Mouse (Mus musculus) intestine, embryonic 16.5 days (tissue): ENCODE data around the gene Gpr157. TPM values are rescaled to one million over a fixed set of nuclear protein-coding genes. Genes with fewer than 3 reads are reported as not detected.

ENCODE experiments used
- ATAC-seq: fragments of 200-750 bp; cut with Nextera tagmentation; 2 replicates; pipeline ENCODE4 v1.8.0; 2017; ENCODE audit warnings: moderate TSS enrichment, moderate library complexity
- H3K27ac ChIP-seq: fragments of 300-500 bp; sonication (generic); 2 replicates; pipeline ENCODE4 v1.5.1; 2014; ENCODE audit warnings: mild to moderate bottlenecking, low read length
- H3K27me3 ChIP-seq: fragments of 300-500 bp; sonication (generic); replicated peaks from 2 replicates; pipeline ENCODE4 v1.6.1; 2014; ENCODE audit warnings: low read length, control low read depth, mixed read lengths; ENCODE audit not compliant: control insufficient read depth, insufficient read depth
- H3K36me3 ChIP-seq: fragments of 300-500 bp; sonication (generic); 2 replicates; pipeline ENCODE4 v1.6.1; 2014; ENCODE audit warnings: low read length, control low read depth; ENCODE audit not compliant: control insufficient read depth, insufficient read depth
- H3K4me1 ChIP-seq: fragments of 300-500 bp; sonication (generic); 2 replicates; pipeline ENCODE4 v1.6.1; 2014; ENCODE audit warnings: low read length, control low read depth, mixed read lengths; ENCODE audit not compliant: control insufficient read depth, insufficient read depth
- H3K4me2 ChIP-seq: fragments of 300-500 bp; sonication (generic); 2 replicates; pipeline ENCODE4 v1.6.1; 2014; ENCODE audit warnings: low read depth, low read length, control low read depth
- H3K4me3 ChIP-seq: fragments of 300-500 bp; sonication (generic); 2 replicates; pipeline ENCODE4 v1.5.1; 2014; ENCODE audit warnings: mild to moderate bottlenecking, low read length
- H3K9ac ChIP-seq: fragments of 300-500 bp; sonication (generic); 2 replicates; pipeline ENCODE4 v1.6.1; 2014; ENCODE audit warnings: low read depth, low read length
- H3K9me3 ChIP-seq: fragments of 300-500 bp; sonication (generic); 2 replicates; pipeline ENCODE4 v1.6.1; 2016; ENCODE audit warnings: low read length, control low read depth; ENCODE audit not compliant: control insufficient read depth
- WGBS: fragments of 180-500 bp; shearing (Covaris S2); extraction: QIAGEN DNeasy Blood & Tissue Kit; methylation state at CpG from one replicate; pipeline ENCODE4 v1.1.7; 2014; 5-methylcytosine and 5-hydroxymethylcytosine counted together
- polyA plus RNA-seq: library from polyadenylated mRNA; unstranded; fragments of >200 nt; fragmentation: Nextera tagmentation; extraction: Ambion mirVana; gene quantifications from 2 replicates; pipeline ENCODE4 v1.2.1, GENCODE M21; 2015

The Gpr157 gene
- polyA plus RNA-seq, 1 experiment from 2014 or later: 1.6 TPM

DNA sequence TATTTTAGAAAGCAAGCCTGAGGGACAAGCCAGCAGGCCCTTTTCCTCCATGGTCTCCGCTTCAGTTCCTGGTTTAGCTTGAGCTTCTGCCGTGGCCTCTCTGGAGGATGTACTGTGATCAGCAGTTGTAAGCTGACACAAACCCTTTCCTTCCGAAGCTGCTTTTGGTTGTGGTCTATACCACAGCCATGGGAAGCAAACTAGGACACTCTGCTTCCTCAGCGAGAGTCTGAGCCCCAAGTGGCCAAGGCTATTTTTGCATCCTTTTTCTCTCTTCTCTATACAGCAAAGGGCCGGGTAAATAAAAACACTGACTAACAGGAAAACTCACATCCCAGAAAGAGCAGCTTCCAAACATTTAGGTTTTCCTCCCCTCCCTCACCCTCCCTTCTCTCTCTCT is 30.1 kb downstream of the Gpr157 start:
- no peak overlapping the region for H3K4me3 ChIP-seq
- WGBS: 46% methylated on average over 5 of the region's 5 CpGs
- no peak overlapping the region for H3K27ac ChIP-seq
- H3K36me3 ChIP-seq: no peaks in the 10 kb centered on the region
- ATAC-seq: no peak
- H3K4me2 ChIP-seq: no peak overlapping the region
- H3K9ac ChIP-seq: no peak overlapping the region
- peaks cover 30% of the 10 kb centered on the region for H3K4me1 ChIP-seq
- H3K27me3 ChIP-seq: no peaks in the 10 kb centered on the region
- H3K9me3 ChIP-seq: no peaks in the 10 kb centered on the region

DNA sequence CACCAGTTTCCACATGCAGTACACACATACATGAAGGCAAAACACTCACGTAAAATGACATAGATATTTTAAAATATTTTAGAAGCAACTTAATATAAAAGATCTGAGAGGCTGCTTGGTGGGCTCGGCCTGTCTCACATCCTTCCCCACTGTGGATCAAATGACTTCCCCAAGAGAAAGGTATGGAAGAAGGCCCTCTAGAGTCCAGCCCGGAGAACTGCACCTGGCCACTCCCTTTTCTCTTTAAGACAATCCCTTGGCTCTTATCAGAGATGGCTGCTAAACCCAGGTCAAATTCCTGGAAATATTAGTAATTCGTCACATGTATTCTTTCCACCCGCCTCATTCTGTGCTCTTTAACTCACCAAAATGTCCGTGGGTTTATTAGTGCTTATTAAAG is 31.0 kb downstream of the Gpr157 start:
- WGBS: 62% methylated on average over 6 of the region's 6 CpGs
- ATAC-seq: no peak
- H3K9me3 ChIP-seq: no peaks in the 10 kb centered on the region

DNA sequence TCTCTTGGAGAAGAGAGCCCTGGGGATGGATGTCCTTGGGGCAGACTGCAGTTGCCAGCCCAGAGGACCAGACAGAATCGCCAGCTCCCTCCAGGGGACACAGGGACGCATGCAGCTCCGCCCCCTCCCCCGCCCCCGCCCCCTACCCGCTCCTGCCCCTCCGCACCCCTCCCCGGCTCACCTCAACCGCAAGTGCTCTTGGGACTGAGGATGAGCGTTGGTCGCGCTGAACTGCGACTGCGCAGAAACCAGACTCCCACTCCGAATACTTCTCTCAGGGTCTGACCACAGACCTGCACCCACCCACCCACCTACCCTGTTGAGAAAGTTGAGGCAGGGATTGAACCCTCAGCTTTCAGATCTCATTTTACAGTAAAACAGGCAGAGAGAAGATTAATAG is 31.9 kb downstream of the Gpr157 start, which contains the start of gene Slc2a5:
Slc2a5 (plus strand) TSS at position 229 of the 400 bp plus-strand sequence.
- Histone ChIP-seq H3K4me3 (no peak within 1 kb of the TSS), H3K27me3 (no peaks in the 10 kb centered on the region), H3K36me3 (no peaks in the 10 kb centered on the region), H3K4me2 (peak within 1 kb of the TSS; percentile 33; the same call in 1 of the 2 replicates), H3K4me1 (peaks cover 30% of the 10 kb centered on the region), H3K9me3 (no peaks in the 10 kb centered on the region), H3K27ac (no peak within 1 kb of the TSS), H3K9ac (no peak within 1 kb of the TSS)
- no peak for ATAC-seq
- 12% methylated on average over 15 of the region's 15 CpGs for WGBS

More for the DNA sequence above, 31.0 kb downstream of the Gpr157 start:
- Histone ChIP-seq H3K27me3 (no peaks in the 10 kb centered on the region), H3K4me3 (no peak overlapping the region), H3K36me3 (no peaks in the 10 kb centered on the region), H3K9ac (no peak overlapping the region), H3K27ac (no peak overlapping the region), H3K4me2 (no peak overlapping the region), H3K4me1 (peaks cover 30% of the 10 kb centered on the region)

DNA sequence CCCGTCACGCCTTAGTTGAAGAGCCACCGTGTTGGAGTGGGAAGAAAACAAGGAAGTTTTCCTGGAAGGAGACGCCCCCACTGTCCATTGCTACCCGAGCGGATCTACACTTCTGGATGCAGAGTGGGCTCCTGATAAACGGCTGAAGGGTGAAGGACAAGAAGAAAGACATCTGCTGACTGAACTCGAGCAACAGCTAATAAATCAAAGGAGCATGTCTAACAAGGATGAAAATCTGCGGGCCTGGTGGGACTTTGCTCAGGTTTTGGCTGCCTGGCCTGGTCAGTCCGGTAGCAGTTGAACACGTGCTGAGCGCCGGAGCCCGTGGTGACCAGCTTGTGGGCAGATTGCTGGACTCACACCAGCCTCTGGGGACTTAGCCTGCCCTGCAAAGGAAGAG is 32.5 kb downstream of the Gpr157 start:
- 46% methylated on average over 14 of the region's 14 CpGs for WGBS
- no peaks in the 10 kb centered on the region for H3K9me3 ChIP-seq
- ATAC-seq: no peak
- no peaks in the 10 kb centered on the region for H3K36me3 ChIP-seq
- H3K9ac ChIP-seq: no peak overlapping the region
- H3K4me2 ChIP-seq: peak overlapping the region; percentile 33; the same call in 1 of the 2 replicates
- H3K27ac ChIP-seq: no peak overlapping the region
- peaks cover 30% of the 10 kb centered on the region for H3K4me1 ChIP-seq
- H3K4me3 ChIP-seq: no peak overlapping the region
- H3K27me3 ChIP-seq: no peaks in the 10 kb centered on the region

DNA sequence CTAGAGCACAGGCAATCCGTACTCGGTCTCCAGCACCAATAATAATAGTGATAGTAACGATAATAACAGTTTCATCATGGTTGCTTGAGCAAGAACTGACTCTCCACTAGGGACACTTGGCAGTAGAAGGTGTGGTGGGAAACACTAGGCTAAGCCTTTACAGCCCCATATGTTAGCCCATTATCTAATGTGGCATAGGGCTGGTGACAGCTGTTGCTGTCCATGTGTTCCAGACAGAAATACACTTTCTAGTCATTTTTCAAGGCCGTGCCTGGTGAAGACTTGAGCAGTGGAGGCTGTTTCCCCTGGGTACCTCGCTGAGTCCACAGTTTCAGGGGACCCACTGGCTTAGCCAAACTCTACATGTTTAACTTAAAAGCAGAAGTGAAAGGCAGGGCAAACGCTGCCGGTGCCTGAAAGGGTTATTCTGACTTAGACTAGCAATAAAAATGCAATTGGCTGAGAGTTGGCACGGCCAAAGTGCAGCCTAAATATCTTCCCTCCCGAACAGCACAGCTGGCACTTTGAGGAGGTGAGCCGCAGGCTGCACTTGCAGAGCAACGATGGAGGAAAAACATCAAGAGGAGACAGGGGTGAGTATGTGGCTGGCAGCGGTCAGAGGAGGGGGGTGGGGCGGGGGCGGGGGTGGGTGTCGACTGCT is 33.1 kb downstream of the Gpr157 start:
- Histone ChIP-seq H3K36me3 (no peaks in the 10 kb centered on the region), H3K4me3 (peak overlapping the region; percentile 1; the same call in 1 of the 2 replicates), H3K4me1 (peaks cover 27% of the 10 kb centered on the region), H3K9ac (no peak overlapping the region), H3K4me2 (peak overlapping the region; percentile 40), H3K27me3 (no peaks in the 10 kb centered on the region), H3K27ac (no peak overlapping the region), H3K9me3 (no peaks in the 10 kb centered on the region)
- peak; percentile 64 for ATAC-seq
- WGBS: 28% methylated on average over 15 of the region's 15 CpGs

DNA sequence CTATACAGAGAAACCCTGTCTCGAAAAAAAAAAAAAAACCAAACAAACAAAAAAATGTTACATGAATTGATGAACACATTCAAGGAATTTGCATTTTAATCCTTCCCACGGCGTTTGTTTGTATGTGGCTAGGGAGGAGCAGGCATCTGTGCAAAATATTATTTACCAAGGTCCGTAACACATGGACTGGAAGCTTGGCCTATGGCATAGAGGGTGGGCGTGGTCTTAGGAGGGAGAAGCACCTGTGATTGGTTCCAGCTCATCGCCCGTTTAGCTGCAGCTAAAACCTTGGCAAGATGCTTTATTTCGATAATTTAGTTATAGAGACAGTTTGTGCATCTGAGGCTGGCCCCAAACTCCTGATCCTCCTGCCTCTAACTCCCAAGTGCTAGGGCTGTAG is 34.3 kb downstream of the Gpr157 start:
- Histone ChIP-seq H3K27me3 (no peaks in the 10 kb centered on the region), H3K4me3 (no peak overlapping the region), H3K9me3 (no peaks in the 10 kb centered on the region), H3K4me2 (no peak overlapping the region), H3K4me1 (peaks cover 27% of the 10 kb centered on the region), H3K36me3 (no peaks in the 10 kb centered on the region), H3K27ac (no peak overlapping the region), H3K9ac (no peak overlapping the region)
- ATAC-seq: no peak
- WGBS: 71% methylated on average over 8 of the region's 8 CpGs

DNA sequence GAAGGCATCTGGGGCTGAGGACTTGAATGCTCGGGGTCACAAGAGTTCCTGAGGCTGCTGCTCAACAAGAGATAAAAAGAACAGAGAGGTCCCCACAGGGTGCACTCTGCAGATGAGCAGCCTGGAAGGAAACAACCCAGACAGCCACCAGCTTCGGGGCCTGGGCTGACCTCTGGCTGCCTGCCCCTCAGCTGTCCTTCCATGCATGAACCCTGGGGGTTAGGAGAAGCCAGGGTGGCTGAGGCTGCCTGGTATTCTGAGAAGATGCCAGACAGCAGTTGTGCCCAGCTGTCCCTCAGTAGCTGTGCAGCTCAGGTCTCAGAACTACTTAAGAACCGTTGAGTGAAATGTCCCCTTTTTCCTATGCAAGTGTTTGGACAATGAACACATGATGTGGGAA is 35.3 kb downstream of the Gpr157 start:
- Histone ChIP-seq H3K27ac (no peak overlapping the region), H3K9ac (no peak overlapping the region), H3K4me1 (peaks cover 27% of the 10 kb centered on the region), H3K9me3 (no peaks in the 10 kb centered on the region), H3K4me2 (no peak overlapping the region), H3K27me3 (no peaks in the 10 kb centered on the region), H3K36me3 (no peaks in the 10 kb centered on the region), H3K4me3 (no peak overlapping the region)
- ATAC-seq: no peak
- 52% methylated on average over 3 of the region's 3 CpGs for WGBS

DNA sequence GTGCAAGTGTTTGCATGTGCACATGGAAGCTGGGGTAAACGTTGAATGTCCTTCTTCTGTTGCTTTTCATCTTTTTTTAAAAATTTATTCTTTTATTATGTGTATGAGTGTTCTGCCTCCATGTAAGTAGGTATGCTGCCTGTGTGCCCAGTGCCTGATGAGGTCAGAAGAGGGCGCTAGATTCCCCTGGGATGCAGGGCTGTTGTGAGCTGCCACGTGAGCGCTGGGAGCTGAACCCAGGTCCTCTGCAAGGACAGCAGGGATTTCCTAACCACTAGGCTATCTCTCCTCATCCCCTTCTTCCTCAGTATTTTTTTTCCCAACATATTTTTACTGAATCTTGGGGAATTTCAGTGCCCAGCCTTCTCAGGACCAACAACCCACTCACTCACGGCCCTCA is 39.2 kb downstream of the Gpr157 start:
- H3K27ac ChIP-seq: no peak overlapping the region
- no peak overlapping the region for H3K9ac ChIP-seq
- no peaks in the 10 kb centered on the region for H3K36me3 ChIP-seq
- no peak overlapping the region for H3K4me3 ChIP-seq
- peaks cover 6% of the 10 kb centered on the region for H3K4me1 ChIP-seq
- no peaks in the 10 kb centered on the region for H3K9me3 ChIP-seq
- no peak overlapping the region for H3K4me2 ChIP-seq
- 87% methylated on average over 5 of the region's 5 CpGs for WGBS
- ATAC-seq: no peak
- H3K27me3 ChIP-seq: no peaks in the 10 kb centered on the region

DNA sequence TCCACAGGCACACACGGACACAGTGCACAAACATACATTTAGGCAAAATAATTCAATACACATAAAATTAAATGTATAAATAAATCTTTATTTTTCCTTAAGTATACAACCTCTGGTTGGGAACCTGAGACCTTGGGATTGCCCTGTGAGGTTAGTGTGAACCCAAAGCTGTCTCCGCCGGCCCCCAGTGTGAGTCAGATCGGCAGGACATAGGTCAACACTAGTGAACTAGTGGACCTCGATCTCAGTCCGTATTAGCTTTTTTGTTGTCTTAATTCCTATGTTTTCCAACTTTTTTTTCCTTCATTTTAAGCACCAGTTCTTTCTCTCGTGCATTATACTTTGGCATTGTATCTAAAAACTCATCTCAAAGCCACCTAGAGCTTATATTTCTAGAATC is 40.7 kb downstream of the Gpr157 start:
- Histone ChIP-seq H3K9ac (no peak overlapping the region), H3K36me3 (no peaks in the 10 kb centered on the region), H3K4me1 (peaks cover 11% of the 10 kb centered on the region; the same call in 1 of the 2 replicates), H3K4me3 (no peak overlapping the region), H3K27me3 (no peaks in the 10 kb centered on the region), H3K27ac (no peak overlapping the region), H3K4me2 (no peak overlapping the region), H3K9me3 (no peaks in the 10 kb centered on the region)
- 86% methylated on average over 7 of the region's 7 CpGs for WGBS
- no peak for ATAC-seq

DNA sequence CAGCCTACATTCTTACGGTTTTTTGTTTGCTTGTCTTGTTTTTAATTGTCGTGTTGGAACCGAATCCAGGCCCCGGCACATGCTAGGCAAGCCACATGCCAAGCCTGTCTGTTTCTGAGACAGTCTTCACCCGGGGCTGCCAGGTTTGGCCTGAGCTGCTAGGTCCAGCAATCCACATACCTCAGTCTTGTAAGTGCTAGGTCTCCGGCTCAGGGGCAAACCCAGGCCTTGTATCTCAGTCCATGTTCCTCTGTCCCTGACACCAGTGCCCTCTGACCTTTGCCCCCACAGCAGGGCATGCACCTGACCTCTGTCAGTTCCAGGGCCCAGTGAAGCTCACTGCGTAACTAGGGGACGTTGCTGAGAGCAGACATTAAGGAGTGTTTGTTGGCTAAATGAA is 41.4 kb downstream of the Gpr157 start:
- Histone ChIP-seq H3K9ac (no peak overlapping the region), H3K4me2 (no peak overlapping the region), H3K27ac (no peak overlapping the region), H3K9me3 (no peaks in the 10 kb centered on the region), H3K36me3 (no peaks in the 10 kb centered on the region), H3K4me1 (peaks cover 17% of the 10 kb centered on the region; the same call in 1 of the 2 replicates), H3K27me3 (no peaks in the 10 kb centered on the region), H3K4me3 (no peak overlapping the region)
- WGBS: 76% methylated on average over 8 of the region's 8 CpGs
- ATAC-seq: no peak
